ENCODE assay signal across 10 mouse cellular contexts in genomic region chr3:24605485-24605884, GRCm38 (mm10).
A peak's percentile ranks its signal among the peaks of the same experiment; 100 is the strongest.
DNase-seq lines count a peak whose midpoint lies in the region; ATAC-seq lines count a peak whose summit lies in the region.
"Had no signal": no experiment of that assay in that cellular context is flagged by ENCODE, and none has a peak within 500 bp of the region (broad histone marks: within the 10 kb centered on the region; RNA-seq: fewer than 3 reads in every experiment).

No protein-coding gene starts in this region.

- H3K4me2 ChIP-seq in forebrain, embryonic 14.5 days (ENCODE audit: low read length): no peak overlapping the region
- H3K4me2 ChIP-seq: liver, embryonic 15.5 days had no signal

- no peaks in the 10 kb centered on the region for H3K9me3 ChIP-seq in forebrain, embryonic 14.5 days (replicated peaks; ENCODE audit: control insufficient read depth, low read length)
- H3K9me3 ChIP-seq: liver, embryonic 15.5 days had no signal

- H3K27ac ChIP-seq in forebrain, embryonic 14.5 days (ENCODE audit: low read depth, low read length): no peak overlapping the region
- H3K27ac ChIP-seq: liver, embryonic 15.5 days had no signal

- ATAC-seq in forebrain, embryonic 14.5 days: peak; percentile 95

- no peaks in the 10 kb centered on the region for H3K36me3 ChIP-seq in forebrain, embryonic 14.5 days (ENCODE audit: control insufficient read depth, insufficient read depth, low read length)
- H3K36me3 ChIP-seq: liver, embryonic 15.5 days had no signal

- H3K4me1 ChIP-seq in forebrain, embryonic 14.5 days (ENCODE audit: control insufficient read depth, insufficient read depth, low read length): peaks cover 3% of the 10 kb centered on the region
- H3K4me1 ChIP-seq: liver, embryonic 15.5 days had no signal

- no peak overlapping the region for H3K9ac ChIP-seq in forebrain, embryonic 14.5 days (ENCODE audit: low read length)
- H3K9ac ChIP-seq: liver, embryonic 15.5 days had no signal

- H3K27me3 ChIP-seq in forebrain, embryonic 14.5 days (replicated peaks; ENCODE audit: control insufficient read depth, insufficient read depth, low read length): no peaks in the 10 kb centered on the region
- H3K27me3 ChIP-seq: liver, embryonic 15.5 days had no signal

- DNase-seq in cerebellum, adult 11-12 months: peak; percentile 10
- DNase-seq in cerebellum, postnatal 4 days (ENCODE audit: low spot score in 2 of 2): no peak
- DNase-seq in ES-CJ7 (ENCODE audit: low read depth, low spot score): peak; percentile 5
- peak; percentile 81 for DNase-seq in forebrain, embryonic 14.5 days (ENCODE audit: low spot score)
- DNase-seq in kidney, postnatal 25 days: peak; percentile 2 to 32
- no peak for DNase-seq in adrenal gland, postnatal 4 days (ENCODE audit: low spot score in 2 of 2)
- no peak for DNase-seq in spleen, postnatal 4 days (ENCODE audit: low spot score in 2 of 2)
- DNase-seq in urinary bladder, postnatal 4 days (ENCODE audit: low spot score in 2 of 2): no peak
- DNase-seq: gastrocnemius, postnatal 25 days had no signal

- H3K4me3 ChIP-seq in forebrain, embryonic 14.5 days (ENCODE audit: low read depth, low read length): no peak overlapping the region
- H3K4me3 ChIP-seq: liver, embryonic 15.5 days had no signal

Comparison
In these comparisons a context has a peak if more than half of its experiments do, and no peak if none do; other contexts are left out.
1. DNase-seq: peak in cerebellum, adult 11-12 months (single experiment), ES-CJ7 (single experiment), forebrain, embryonic 14.5 days (single experiment) and kidney, postnatal 25 days (2 of 2); none in cerebellum, postnatal 4 days (0 of 2), adrenal gland, postnatal 4 days (0 of 2), spleen, postnatal 4 days (0 of 2) and urinary bladder, postnatal 4 days (0 of 2).